Mouse (Mus musculus) gastrocnemius, postnatal 10 days (tissue): ENCODE results near the gene Zfp330. TPM values are rescaled to one million over a fixed set of nuclear protein-coding genes. Genes with fewer than 3 reads are reported as not detected.
A peak's percentile ranks its signal among the peaks of the same experiment; 100 is the strongest.

Experiments used
- DNase-seq: peaks from one replicate; pipeline ENCODE4 v3.0.0; 2021; ENCODE audit warnings: mixed read lengths
- long read RNA-seq, 2 experiments: library from polyadenylated mRNA; stranded (forward); transcript quantifications; one replicate each; pipeline ENCODE4 v2.0.0; 2021
- total RNA-seq, 2 experiments: library from RNA; stranded (reverse); gene quantifications; 2 replicates each; pipeline ENCODE4 v1.2.3; 2021

Gene Zfp330
- 10 to 100 TPM; 23.2 to 26.8 TPM for total RNA-seq
- long read RNA-seq, experiment 1, transcript Zfp330-201 (10 exons, 1,675 nt) = major isoform, 28 of 31 reads
- long read RNA-seq, experiment 1, partial matches to known transcripts = 1 of 31 reads
- long read RNA-seq, experiment 1, other reads (novel, unspliced or antisense) = 0 of 31 reads
- long read RNA-seq, experiment 2, transcript Zfp330-201 (10 exons, 1,675 nt) = major isoform, 38 of 41 reads
- long read RNA-seq, experiment 2, partial matches to known transcripts = 2 of 41 reads
- long read RNA-seq, experiment 2, other reads (novel, unspliced or antisense) = 1 of 41 reads

DNA sequence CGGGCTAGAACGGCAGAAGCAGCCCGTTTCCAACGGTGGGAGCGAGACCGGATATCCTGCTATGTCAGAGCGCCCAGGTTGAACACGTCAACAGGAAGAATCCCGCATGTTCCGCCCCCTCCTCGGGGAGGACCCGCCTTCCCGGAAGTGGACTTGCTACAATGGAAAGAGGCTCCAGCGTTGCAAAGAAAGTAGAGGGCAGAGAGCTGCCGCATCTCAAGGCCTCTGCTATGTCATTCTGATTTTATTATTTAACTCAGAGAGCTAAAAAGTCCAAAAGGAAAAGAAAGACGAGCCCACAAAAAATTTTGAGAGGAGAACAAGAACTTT, at the start of gene Zfp330:
Gene Zfp330, minus strand, starts transcription at position 68 of the 330 bp plus-strand sequence.
- peak; percentile 87 for DNase-seq

DNA sequence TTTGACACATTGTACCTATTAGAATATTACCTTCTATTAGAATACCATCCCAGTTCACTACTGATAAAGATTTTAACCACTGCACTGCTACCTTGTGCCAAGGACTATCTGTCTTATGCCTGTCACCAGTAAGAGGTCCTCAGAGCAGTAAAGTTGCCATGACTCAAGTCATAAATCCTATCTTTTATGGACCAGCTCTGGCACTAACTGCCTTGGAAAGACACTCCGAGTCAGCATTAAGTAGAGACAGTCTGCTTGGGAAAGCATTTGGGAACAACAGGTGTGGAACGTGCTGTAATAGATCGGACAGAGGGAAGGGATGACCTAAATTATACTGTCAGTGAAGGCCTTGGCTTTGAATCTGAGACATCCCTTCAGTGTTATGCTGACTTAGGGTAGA, 4.0 kb upstream of the Zfp330 start:
- DNase-seq = no peak

DNA sequence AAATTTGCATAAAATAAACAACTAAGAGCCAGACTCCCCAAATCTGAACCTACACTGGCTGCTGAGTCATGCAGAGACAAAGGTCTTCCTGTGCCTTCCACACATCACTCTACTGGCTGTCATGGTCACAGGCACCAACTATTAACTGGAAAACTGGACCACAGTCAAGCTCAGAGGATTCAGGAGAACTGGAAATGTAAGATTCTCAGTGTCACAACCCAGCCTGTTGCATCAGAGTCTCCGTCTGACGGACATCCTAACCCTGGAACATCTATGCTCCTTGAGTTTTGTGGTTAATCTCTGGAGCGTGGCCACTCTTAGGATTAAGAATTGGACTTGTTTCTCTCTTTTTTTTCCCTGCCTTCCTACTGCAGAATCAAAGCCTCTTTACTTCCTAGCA, 3.4 kb upstream of the Zfp330 start:
- DNase-seq = no peak

DNA sequence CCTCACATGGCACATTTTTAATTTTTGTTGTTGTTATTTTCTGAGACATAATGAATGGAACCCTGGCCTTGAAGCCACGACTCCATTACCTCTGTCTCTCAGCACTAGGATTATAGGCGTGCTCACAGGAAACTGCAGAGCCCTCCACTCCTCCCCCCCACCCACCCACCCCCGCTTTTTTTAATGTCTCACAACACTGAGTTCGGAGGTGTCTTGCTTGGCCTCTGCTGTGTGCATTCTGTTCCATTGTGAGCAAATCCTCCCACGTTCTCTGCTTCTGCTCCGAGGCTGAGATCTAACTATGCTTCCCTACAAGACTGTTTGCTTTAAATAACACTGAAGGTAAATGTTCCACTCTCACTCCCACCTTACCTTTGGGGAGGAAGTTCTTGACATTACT, 522 bp upstream of the Zfp330 start:
- no peak for DNase-seq

DNA sequence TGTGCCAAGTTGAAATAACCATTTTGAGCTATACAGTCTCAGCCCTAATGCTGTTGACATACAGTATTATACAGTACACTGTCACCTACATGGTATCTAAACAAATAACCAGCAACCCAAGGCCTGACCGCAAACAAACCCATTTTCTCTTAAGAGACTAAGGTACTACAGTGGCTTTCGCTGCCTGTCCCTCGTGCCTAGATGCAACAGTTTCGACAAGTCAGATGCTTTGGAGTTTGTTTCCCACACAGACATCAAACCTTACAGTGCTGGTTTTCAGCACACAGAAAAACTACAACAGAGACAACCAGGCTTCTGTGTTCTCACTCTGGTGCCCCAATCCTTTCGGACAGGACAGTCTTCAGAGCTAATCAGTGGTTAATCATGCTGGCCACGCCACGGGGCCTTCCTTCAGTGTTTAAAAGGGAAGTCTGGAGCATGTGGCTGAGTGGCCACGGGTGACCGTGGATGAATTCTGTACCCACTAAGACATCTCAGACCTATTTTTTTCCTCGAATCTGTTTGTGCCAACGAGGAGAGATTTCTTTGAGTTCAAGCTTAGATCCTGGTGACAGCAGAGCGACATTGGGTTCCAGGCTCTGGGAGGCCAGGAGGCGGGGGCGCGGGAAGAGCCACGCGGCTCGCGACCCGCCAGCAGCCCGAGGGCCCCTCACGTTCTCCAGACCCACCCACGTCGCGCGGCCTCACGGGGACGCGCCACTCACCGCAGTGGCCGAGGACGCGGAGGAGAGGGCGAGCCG, 448 bp downstream of the Zfp330 start:
- no peak for DNase-seq

DNA sequence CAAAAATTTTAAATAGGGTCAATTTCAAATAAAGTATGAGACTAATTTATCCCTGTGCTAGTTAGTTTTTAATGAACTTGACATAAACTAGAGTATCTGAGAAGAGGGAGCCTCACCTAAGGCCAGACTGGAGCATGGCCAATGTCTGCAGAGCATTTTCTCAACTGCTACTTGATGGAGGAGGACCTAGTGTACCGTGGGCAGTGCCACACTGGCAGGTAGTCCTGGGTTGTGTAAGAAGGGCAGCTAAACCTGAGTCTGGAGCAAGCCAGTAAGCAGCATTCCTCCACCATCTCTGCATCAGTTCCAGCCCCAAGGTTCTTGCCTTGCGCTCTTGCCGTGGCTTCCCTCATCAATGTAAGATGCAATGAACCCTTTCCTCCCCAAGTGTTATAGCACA, 3.1 kb downstream of the Zfp330 start:
- DNase-seq = no peak

DNA sequence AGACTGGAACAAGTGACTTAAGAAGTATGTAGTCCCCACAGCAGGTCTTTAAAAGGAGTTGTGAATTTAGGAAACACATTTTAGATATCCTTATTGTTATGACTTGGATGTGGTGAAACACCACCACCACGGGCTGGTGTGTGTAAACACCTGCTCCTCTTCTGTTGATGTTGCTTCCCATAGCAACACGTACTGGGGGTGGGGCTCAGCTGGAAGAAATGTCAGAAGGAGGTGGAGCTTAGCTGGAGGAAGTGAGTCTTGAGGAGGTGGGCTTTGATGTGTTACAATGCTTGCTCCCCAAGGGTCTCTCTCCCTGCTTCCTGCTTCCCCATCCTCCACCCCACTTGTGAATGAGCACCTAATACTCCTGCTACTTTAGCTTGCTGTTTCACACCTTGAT, 14.9 kb downstream of the Zfp330 start:
- no peak for DNase-seq

DNA sequence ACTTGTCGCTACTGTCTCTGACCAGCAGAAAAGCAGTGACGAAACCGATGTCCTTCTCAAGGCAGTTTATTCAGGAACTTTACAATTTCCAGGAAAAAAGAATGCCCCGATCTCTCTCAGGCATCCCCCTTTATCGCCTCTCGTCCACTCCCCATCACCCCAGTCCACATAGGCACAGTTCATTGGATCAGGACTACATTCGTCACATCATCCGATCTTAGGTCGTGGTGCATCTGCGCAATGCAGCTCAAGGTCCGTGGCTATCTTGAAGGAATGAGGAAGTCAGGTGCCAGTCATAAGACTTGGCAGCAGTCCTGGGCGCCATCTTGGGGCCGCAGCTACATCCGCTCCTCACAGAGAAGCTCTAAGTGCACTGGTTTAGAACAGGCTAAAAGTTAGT, 19.0 kb downstream of the Zfp330 start:
- no peak for DNase-seq

DNA sequence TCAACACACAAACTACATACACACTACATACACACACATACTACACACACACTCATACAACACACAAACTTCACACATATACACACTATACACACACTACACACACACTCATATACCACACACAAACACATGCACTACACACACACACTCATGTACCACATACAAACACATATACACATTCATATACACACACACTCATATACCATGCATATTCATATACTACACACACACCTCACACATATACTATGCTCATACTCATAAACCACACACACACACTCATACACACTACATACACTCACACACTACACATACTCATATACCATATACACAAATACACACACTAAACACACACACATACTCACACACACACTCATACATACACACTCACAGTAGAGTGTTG, 27.3 kb downstream of the Zfp330 start:
- no peak for DNase-seq

DNA sequence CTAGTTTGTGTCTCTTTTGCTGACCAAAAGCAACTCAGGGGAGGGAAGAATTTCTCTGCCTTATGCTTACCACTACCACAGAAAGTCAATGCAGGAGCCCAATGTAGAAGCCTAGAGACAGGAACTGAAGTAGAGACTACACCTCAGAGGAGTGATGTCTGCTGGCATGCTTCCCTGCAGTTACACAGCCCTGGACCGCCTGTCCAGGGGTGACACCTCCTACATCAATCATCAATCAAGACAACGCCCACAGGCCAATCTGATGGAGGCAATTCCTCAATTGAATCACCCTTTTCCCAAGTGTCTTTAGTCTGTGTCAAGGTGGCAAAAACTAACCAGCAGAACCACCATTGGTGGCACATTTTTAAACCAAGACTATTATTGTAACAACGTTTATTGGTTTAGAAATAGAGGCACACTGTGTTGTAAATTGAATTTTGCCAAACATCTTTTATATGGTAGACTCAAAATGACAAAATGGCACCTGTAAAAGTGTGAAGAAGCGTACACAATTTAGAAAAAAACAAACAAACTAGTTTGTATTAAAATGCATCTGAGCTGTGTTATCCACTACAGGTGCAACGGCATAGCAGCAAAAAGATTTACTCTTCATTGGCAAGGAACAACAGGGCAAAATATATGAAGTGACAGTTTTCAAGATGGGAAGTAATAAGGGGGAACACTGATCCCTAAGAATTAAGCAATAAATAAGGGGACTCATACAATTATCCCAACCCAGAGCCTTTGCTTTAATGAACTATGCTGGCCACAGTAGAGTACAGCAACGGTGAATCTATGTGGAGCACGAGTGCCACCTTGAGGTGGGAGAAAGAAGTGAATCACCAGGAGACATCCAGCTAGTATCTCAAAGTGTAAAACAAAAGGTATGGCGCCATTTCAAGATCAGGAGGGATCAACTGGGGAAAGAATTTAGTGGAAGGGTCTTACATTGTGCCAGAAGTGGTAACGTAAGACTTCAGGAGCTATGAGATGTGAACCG, 29.8 kb downstream of the Zfp330 start:
- DNase-seq = peak; percentile 62

Other genes starting within 250 kb of the Zfp330 start
- 10 to 100 TPM; 15.5 to 17.9 TPM for gene Rnf150, start 89.2 kb upstream of the Zfp330 start, total RNA-seq